Mouse (Mus musculus) neural tube, embryonic 15.5 days (tissue): ENCODE results near the gene Slc12a1. TPM values are rescaled to one million over a fixed set of nuclear protein-coding genes. Genes with fewer than 3 reads are reported as not detected.
A peak's percentile ranks its signal among the peaks of the same experiment; 100 is the strongest.

Experiments used
- ATAC-seq: fragments of 200-750 bp; cut with Nextera tagmentation; 2 replicates; pipeline ENCODE4 v1.8.0; 2017; ENCODE audit warnings: mild to moderate bottlenecking, moderate TSS enrichment, moderate library complexity; ENCODE audit not compliant: low FRiP score
- H3K27ac ChIP-seq: fragments of 300-500 bp; sonication (generic); replicated peaks from 2 replicates; pipeline ENCODE4 v1.5.1; 2015; ENCODE audit warnings: mild to moderate bottlenecking, inconsistent platforms
- H3K27me3 ChIP-seq: fragments of 300-500 bp; sonication (generic); replicated peaks from 2 replicates; pipeline ENCODE4 v1.6.1; 2015; ENCODE audit warnings: inconsistent platforms
- H3K36me3 ChIP-seq: fragments of 300-500 bp; sonication (generic); 2 replicates; pipeline ENCODE4 v1.6.1; 2015; ENCODE audit warnings: inconsistent platforms
- H3K4me1 ChIP-seq: fragments of 300-500 bp; sonication (generic); 2 replicates; pipeline ENCODE4 v1.6.1; 2015; ENCODE audit warnings: inconsistent platforms
- H3K4me2 ChIP-seq: fragments of 300-500 bp; sonication (generic); 2 replicates; pipeline ENCODE4 v1.6.1; 2015; ENCODE audit warnings: inconsistent platforms, mild to moderate bottlenecking, moderate library complexity
- H3K4me3 ChIP-seq: fragments of 300-500 bp; sonication (generic); replicated peaks from 2 replicates; pipeline ENCODE4 v1.5.1; 2015; ENCODE audit warnings: mild to moderate bottlenecking, inconsistent platforms
- H3K9ac ChIP-seq: fragments of 300-500 bp; sonication (generic); replicated peaks from 2 replicates; pipeline ENCODE4 v1.6.1; 2015; ENCODE audit warnings: mild to moderate bottlenecking, inconsistent platforms
- H3K9me3 ChIP-seq: fragments of 300-500 bp; sonication (generic); replicated peaks from 2 replicates; pipeline ENCODE4 v1.6.1; 2016; ENCODE audit warnings: inconsistent platforms
- WGBS: fragments of 180-500 bp; shearing (Covaris S2); methylation state at CpG from one replicate; pipeline ENCODE4 v1.1.7; 2015; ENCODE audit warnings: mixed read lengths; 5-methylcytosine and 5-hydroxymethylcytosine counted together
- polyA plus RNA-seq: library from polyadenylated mRNA; unstranded; fragments of >200 nt; fragmentation: Nextera tagmentation; extraction: Ambion mirVana; gene quantifications from 2 replicates; pipeline ENCODE4 v1.2.1, GENCODE M21; 2015

Gene Slc12a1
- polyA plus RNA-seq, 1 experiment from 2014 or later, result 0.06 TPM

DNA sequence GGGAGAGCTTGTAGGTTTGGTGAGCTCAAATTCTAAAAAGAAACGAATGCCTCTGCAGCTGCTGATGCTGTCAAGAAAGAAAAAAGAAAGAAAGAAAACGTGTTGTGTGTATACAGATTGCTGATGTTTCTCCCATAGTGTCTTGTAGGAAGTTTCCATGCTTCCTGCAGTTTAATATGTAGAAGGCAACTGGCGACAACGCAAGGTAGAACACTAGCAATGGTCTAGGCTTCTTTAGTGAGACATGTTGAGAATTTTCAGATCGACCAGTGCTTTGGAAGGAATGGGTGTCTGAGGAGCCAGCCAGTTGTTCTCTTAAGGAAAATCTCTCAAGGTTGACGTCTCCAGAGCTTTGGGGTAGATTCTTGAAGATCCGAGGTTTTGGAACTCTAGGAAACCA, 15.5 kb upstream of the Slc12a1 start:
- WGBS, result 30% methylated on average over 7 of the region's 7 CpGs
- peak overlapping the region; percentile 64 for H3K4me2 ChIP-seq
- 0 out of 2 replicates have a peak, but pooled peaks have one; percentile 36 for ATAC-seq

DNA sequence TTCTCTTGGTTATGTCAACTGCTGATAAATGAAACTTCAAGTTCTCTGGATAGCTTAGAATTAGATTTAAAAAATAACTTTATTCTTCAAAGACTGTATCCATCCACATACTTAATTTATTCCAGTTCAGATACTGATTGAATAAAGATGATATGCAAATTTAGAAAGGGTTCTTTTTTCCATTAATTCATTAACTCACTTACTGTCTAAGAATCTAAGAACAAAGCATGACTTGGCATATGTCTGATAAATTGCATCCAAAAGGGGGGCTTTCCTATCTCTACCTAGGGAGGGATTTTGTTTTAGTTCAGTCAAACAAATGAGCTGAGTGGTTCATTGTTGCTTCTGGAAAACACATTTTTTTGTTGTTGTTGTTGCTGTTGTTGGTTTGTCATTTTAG, 10.0 kb upstream of the Slc12a1 start:
- Histone ChIP-seq H3K4me2 (no peak overlapping the region), H3K27me3 (no peaks in the 10 kb centered on the region), H3K4me3 (no peak overlapping the region), H3K36me3 (no peaks in the 10 kb centered on the region), H3K4me1 (no peaks in the 10 kb centered on the region), H3K9ac (no peak overlapping the region), H3K27ac (no peak overlapping the region), H3K9me3 (no peaks in the 10 kb centered on the region)
- no peak for ATAC-seq

More for the DNA sequence above, 15.5 kb upstream of the Slc12a1 start:
- no peaks in the 10 kb centered on the region for H3K9me3 ChIP-seq
- H3K9ac ChIP-seq, result peak overlapping the region; percentile 57
- H3K27ac ChIP-seq, result peak overlapping the region; percentile 89
- no peaks in the 10 kb centered on the region for H3K36me3 ChIP-seq
- peak overlapping the region; percentile 51 for H3K4me3 ChIP-seq
- H3K27me3 ChIP-seq, result no peaks in the 10 kb centered on the region
- H3K4me1 ChIP-seq, result peaks cover 16% of the 10 kb centered on the region

DNA sequence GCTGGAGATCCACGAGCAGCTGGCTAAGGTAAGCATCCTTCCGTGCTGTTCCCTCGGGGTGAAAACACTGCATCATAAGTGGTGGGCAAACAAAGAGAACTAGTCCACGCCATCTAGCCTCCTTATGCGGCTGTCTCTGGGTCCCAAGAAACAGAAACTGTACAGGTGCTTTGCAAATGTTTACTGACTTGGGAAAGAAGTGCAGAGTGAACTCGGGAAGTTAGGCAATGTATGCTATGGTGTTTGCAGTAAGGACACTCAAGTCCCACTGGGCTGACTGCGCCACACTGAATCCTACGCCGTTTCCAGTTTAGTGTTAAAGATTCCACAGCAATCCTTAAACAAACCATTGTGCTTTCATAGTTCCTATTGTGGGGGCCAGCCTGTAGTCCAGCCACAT, 2.0 kb downstream of the Slc12a1 start:
- Histone ChIP-seq H3K4me3 (no peak overlapping the region), H3K9ac (no peak overlapping the region), H3K27ac (no peak overlapping the region), H3K27me3 (no peaks in the 10 kb centered on the region), H3K36me3 (no peaks in the 10 kb centered on the region), H3K9me3 (no peaks in the 10 kb centered on the region), H3K4me2 (no peak overlapping the region), H3K4me1 (no peaks in the 10 kb centered on the region)
- 82% methylated on average over 9 of the region's 9 CpGs for WGBS
- no peak for ATAC-seq

DNA sequence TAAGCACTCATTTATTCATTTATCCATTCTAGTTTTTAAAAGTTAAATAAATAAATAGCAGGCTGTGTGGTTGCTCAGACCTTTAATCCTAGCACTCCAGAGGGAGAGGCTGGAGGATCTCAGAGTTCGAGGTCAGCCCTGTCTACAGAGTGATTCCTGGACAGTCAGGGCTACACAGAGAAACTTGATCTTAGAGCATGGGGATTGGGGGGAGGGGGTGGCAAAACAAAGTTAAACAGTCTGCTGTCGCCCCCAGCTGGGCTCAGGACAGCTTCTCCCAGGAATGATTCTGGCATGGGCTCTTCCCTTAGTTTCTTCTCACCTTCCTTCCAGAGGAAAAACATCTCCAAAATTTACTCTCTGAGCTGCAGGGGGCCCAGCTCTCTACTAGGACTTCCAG, 3.2 kb downstream of the Slc12a1 start:
- WGBS, result 41% methylated on average over 2 of the region's 2 CpGs
- no peak for ATAC-seq
- no peak overlapping the region for H3K4me3 ChIP-seq
- H3K27ac ChIP-seq, result no peak overlapping the region
- H3K4me2 ChIP-seq, result no peak overlapping the region
- no peak overlapping the region for H3K9ac ChIP-seq
- no peaks in the 10 kb centered on the region for H3K4me1 ChIP-seq
- no peaks in the 10 kb centered on the region for H3K9me3 ChIP-seq
- H3K36me3 ChIP-seq, result no peaks in the 10 kb centered on the region
- no peaks in the 10 kb centered on the region for H3K27me3 ChIP-seq

DNA sequence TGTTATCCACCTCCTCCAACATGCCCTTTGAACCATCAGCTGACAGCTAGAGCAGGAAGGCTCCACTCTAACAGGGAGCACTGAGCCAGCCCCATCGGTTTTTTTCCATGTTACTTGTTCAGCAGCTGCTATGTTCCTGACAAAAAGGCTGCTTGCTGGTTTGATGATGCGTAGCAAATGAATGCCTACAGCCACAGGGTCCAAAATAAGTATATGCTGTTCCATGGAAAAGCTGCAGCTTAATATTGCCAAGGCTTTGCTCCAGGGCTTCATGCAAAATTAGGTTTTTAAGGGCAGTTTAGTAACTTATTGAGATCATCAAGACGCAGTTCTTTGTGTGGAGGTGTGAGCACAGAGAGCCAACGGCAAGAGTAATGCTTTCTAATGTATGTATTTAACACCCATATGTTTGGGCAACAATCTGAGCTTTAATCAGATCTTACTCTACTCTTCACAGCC, 9.7 kb downstream of the Slc12a1 start:
- no peak overlapping the region for H3K9ac ChIP-seq
- peak overlapping the region; percentile 15; the same call in 1 of the 2 replicates for H3K27ac ChIP-seq
- H3K4me2 ChIP-seq, result no peak overlapping the region
- peak; percentile 53; the same call in 1 of the 2 replicates for ATAC-seq
- H3K9me3 ChIP-seq, result no peaks in the 10 kb centered on the region
- H3K36me3 ChIP-seq, result no peaks in the 10 kb centered on the region
- no peaks in the 10 kb centered on the region for H3K27me3 ChIP-seq
- WGBS, result 24% methylated on average over 4 of the region's 4 CpGs
- peaks cover 4% of the 10 kb centered on the region; the same call in 1 of the 2 replicates for H3K4me1 ChIP-seq
- H3K4me3 ChIP-seq, result no peak overlapping the region

DNA sequence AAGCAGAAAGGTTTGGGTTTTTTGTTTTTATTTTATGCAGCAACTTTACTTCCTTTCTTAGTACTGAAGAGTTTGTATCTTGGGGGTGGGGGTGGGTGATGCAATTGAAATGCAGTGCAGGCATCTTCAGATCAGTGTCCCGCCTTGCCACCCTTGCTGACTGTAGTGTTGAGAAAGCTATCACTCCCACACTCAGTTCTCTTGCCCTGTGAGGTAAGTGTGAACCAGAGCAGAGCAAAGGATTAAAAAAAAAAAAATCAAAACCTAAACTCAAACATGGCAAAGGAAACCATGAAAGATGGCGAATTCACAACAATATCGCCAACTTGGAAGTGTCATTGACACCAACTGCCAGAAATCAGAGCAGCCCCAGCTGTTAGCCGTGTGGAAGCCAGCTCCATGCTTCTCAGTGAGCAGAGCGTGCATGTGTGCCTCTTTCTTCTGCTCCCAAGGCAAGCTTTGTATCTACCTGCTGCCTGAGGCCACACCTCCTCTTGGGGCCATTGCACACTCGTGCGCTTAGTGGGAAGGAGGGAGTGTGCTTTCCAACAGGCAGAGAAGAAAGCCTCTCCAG, 26.0 kb downstream of the Slc12a1 start:
- no peak overlapping the region for H3K9ac ChIP-seq
- H3K4me3 ChIP-seq, result no peak overlapping the region
- H3K9me3 ChIP-seq, result no peaks in the 10 kb centered on the region
- H3K27me3 ChIP-seq, result no peaks in the 10 kb centered on the region
- no peak overlapping the region for H3K4me2 ChIP-seq
- no peak overlapping the region for H3K27ac ChIP-seq
- no peaks in the 10 kb centered on the region for H3K36me3 ChIP-seq
- WGBS, result 89% methylated on average over 7 of the region's 7 CpGs
- ATAC-seq, result no peak
- no peaks in the 10 kb centered on the region for H3K4me1 ChIP-seq

DNA sequence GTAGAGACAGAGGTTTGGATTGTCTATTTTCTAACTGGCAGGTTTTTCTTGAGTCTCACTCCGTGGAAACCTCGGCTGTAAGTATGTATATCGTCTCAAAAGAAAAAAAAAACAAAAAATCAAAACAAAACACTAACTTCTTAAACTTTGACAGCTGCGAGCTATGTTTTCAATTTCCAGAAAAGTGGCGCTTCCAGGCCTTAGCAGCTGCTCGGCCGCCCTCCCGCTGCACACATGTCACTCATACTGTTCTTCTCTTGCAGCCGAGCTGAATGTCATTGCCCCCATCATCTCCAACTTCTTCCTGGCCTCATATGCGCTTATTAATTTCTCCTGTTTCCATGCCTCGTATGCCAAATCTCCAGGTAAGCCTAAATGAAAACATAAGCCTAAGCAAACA, 35.6 kb downstream of the Slc12a1 start:
- Histone ChIP-seq H3K27me3 (no peaks in the 10 kb centered on the region), H3K9ac (no peak overlapping the region), H3K4me3 (no peak overlapping the region), H3K9me3 (no peaks in the 10 kb centered on the region), H3K4me2 (no peak overlapping the region), H3K27ac (no peak overlapping the region), H3K4me1 (no peaks in the 10 kb centered on the region), H3K36me3 (no peaks in the 10 kb centered on the region)
- ATAC-seq, result no peak
- 87% methylated on average over 11 of the region's 11 CpGs for WGBS

DNA sequence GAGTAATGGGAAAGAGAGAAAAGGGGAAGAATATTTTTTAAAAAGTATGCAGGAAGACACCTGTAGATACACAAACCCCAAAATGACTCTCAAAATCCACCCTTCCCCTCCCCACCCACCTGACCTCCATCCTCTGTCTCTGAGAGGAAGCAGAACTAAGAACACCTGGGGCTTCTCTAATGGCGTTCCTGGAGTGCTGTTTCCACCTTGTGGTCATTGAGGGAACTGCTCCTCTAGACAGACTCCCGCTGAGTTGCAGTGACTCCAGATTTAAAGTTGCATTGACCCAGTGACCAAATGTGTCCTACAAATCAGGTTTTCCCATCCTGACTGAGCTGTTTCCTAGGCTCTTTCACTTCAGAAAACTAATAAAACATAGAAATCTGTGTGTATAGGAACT, 36.9 kb downstream of the Slc12a1 start:
- no peaks in the 10 kb centered on the region for H3K9me3 ChIP-seq
- no peak for ATAC-seq
- no peak overlapping the region for H3K4me3 ChIP-seq
- H3K9ac ChIP-seq, result no peak overlapping the region
- no peaks in the 10 kb centered on the region for H3K36me3 ChIP-seq
- WGBS, result 5% methylated on average over 2 of the region's 2 CpGs
- H3K27me3 ChIP-seq, result no peaks in the 10 kb centered on the region
- no peak overlapping the region for H3K4me2 ChIP-seq
- H3K27ac ChIP-seq, result no peak overlapping the region
- no peaks in the 10 kb centered on the region for H3K4me1 ChIP-seq

DNA sequence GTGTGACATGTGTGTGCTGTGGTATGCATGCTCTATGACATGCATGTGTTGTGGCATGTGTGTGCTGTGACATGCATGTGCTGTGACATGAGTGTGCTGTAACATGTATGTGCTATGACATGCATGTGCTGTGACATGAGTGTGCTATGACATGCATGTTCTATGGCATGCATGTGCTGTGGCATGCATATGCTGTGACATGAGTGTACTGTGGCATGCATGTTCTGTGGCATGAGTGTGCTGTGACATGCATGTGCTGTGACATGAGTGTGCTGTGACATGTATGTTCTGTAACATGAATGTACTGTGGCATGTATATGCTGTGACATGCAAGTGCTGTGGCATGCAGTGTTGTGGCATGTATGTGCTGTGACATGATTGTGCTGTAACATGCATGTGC, 40.6 kb downstream of the Slc12a1 start:
- Histone ChIP-seq H3K36me3 (no peaks in the 10 kb centered on the region), H3K9ac (no peak overlapping the region), H3K4me3 (no peak overlapping the region), H3K27me3 (no peaks in the 10 kb centered on the region), H3K4me2 (no peak overlapping the region), H3K27ac (no peak overlapping the region), H3K9me3 (no peaks in the 10 kb centered on the region), H3K4me1 (no peaks in the 10 kb centered on the region)
- no peak for ATAC-seq

DNA sequence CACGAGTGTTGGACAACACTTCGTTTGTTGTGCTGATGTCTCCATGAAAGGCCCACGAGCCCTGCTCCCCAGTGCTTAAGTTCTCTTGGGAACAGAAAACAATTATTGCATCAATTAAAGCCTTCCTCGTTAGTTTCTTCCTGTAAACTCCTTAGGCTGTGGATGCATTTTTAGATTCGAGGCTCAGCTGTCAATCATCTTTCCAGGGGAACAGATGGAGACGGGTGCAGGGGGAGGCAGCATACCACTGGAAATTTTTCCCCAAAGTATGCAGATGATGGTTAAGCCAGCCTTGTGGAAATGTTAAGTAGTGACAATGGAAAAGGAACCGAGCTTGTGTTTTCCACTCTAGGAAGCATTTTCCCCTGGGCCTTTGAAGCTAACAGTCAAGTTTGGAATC, 44.5 kb downstream of the Slc12a1 start:
- no peak for ATAC-seq
- Histone ChIP-seq H3K9ac (no peak overlapping the region), H3K9me3 (no peaks in the 10 kb centered on the region), H3K4me3 (no peak overlapping the region), H3K4me1 (no peaks in the 10 kb centered on the region), H3K27ac (no peak overlapping the region), H3K36me3 (no peaks in the 10 kb centered on the region), H3K27me3 (no peaks in the 10 kb centered on the region), H3K4me2 (no peak overlapping the region)
- 58% methylated on average over 7 of the region's 7 CpGs for WGBS

DNA sequence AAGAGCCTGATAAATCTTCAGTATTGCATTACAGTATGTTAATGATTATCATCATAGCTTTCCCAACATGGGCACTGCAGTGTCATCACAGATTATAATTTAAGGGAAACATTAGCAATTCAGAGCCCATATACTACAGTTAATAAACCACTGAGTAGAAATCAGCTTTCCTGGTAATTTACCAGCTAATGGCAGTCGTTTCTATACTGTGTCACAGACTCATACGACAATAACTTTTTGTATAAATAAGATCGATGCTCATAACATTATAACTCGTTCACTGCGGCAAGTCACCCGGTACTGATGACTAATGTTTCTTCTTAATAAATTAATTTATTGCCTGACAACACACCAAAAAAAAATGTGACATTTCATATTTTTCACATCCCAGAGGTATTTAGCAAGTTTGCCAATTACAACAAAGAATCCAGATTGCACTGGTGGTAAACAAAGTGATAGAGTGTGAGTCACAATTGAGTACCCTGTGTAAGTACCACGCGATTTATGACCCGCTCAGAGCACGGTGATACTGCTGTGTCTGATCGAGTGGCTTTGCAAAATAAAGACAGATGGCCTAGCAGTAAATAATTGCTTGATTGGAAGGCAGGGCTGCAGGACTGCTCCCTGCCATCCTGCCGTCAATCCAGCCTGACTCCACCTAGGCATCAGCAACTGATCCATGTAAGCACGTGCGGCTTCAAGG, 56.7 kb downstream of the Slc12a1 start:
- Histone ChIP-seq H3K4me3 (no peak overlapping the region), H3K4me1 (peaks cover 8% of the 10 kb centered on the region), H3K4me2 (no peak overlapping the region), H3K27ac (no peak overlapping the region), H3K9ac (no peak overlapping the region), H3K36me3 (no peaks in the 10 kb centered on the region), H3K27me3 (no peaks in the 10 kb centered on the region), H3K9me3 (no peaks in the 10 kb centered on the region)
- peak; percentile 73; the same call in 1 of the 2 replicates for ATAC-seq
- 42% methylated on average over 14 of the region's 14 CpGs for WGBS

DNA sequence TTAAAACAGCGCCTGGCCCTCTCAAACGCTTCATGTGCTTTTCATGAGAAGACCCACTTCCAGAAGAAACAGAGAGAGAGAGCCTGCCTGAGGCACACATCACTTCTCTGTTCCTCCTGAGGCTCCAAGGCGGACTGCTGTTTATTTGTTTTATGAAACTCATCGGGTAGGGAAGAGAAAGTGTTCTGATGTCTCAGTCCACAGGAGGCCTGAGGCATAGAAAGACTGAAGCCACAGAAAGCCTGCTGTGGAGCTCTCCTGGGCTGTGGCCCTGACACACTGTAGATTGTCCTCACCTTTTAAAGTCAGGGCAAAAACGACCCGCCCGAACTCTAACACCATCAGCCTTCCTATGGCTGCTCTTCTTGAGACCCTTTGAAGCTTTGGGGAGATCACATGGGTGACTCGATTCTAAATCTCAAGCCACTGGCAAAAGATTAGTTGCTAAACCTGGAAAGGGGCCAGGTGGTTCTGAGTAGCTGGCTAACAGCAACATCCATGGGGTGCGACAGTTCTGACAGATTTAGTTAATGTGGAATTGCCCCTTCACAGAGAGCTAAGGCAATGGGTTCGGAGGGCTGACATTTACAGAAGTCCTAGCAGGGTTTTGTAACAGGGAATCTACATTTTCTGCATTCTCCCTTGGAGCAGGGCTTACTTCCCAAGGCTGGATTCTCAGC, 59.7 kb downstream of the Slc12a1 start:
- H3K4me3 ChIP-seq, result no peak overlapping the region
- no peak overlapping the region for H3K9ac ChIP-seq
- ATAC-seq, result no peak
- H3K4me2 ChIP-seq, result no peak overlapping the region
- H3K4me1 ChIP-seq, result peaks cover 8% of the 10 kb centered on the region
- H3K27ac ChIP-seq, result no peak overlapping the region
- no peaks in the 10 kb centered on the region for H3K9me3 ChIP-seq
- 67% methylated on average over 10 of the region's 10 CpGs for WGBS
- H3K36me3 ChIP-seq, result no peaks in the 10 kb centered on the region
- no peaks in the 10 kb centered on the region for H3K27me3 ChIP-seq
